Mouse (Mus musculus): ENCODE data around the gene Pygo2. TPM values are rescaled to one million over a fixed set of nuclear protein-coding genes. Genes with fewer than 3 reads are reported as not detected.

Gene Pygo2
- 29.2 and 30.3 TPM in 2 replicates for polyA plus RNA-seq (2015; fragmentation: Nextera tagmentation; extraction: Ambion mirVana)

GRCm38 (mm10) chr3:89430171-89431159 lies at the start of gene Pygo2:
Gene Pygo2 (plus strand): TSS chr3:89430214.
- 1% methylated on average over 61 of the region's 68 CpGs for WGBS
- peak within 1 kb of the TSS; percentile 79 for H3K9ac ChIP-seq (ENCODE audit: low read depth, low read length)

GRCm38 (mm10) chr3:89380291-89380690 lies 49.7 kb upstream of the Pygo2 start:
- ATAC-seq (replicated peaks; ENCODE audit: low FRiP score, low read depth): no peak
- no peak for TF ChIP-seq CTCF (IDR thresholded peaks at IDR 0.05; ENCODE audit: low read depth)
- H3K27me3 ChIP-seq (ENCODE audit: insufficient read depth, low read length): no peaks in the 10 kb centered on the region
- H3K36me3 ChIP-seq (ENCODE audit: insufficient read depth, low read length): 0 out of 2 replicates have a peak, but pooled peaks cover 12% of the 10 kb centered on the region
- peaks cover 4% of the 10 kb centered on the region; the same call in 1 of the 2 replicates for H3K4me1 ChIP-seq (replicated peaks; ENCODE audit: insufficient read depth, low read length)
- no peak for DNase-seq (ENCODE audit: low spot score)
- no peak overlapping the region for H3K4me3 ChIP-seq (replicated peaks; ENCODE audit: low read depth, low read length)
- H3K4me2 ChIP-seq (ENCODE audit: low read length): no peak overlapping the region
- no peak overlapping the region for H3K9ac ChIP-seq (ENCODE audit: low read depth, low read length)
- 95% methylated on average over 14 of the region's 14 CpGs for WGBS
- no peaks in the 10 kb centered on the region for H3K9me3 ChIP-seq (replicated peaks; ENCODE audit: low read length)
- H3K27ac ChIP-seq: no peak overlapping the region

More at GRCm38 (mm10) chr3:89430171-89431159, at the start of gene Pygo2:
- Histone ChIP-seq H3K4me3 (replicated peaks; ENCODE audit: low read depth, low read length) (peak within 1 kb of the TSS; percentile 81), H3K27ac (peak within 1 kb of the TSS; percentile 85), H3K4me1 (replicated peaks; ENCODE audit: insufficient read depth, low read length) (peaks cover 7% of the 10 kb centered on the region), H3K4me2 (ENCODE audit: low read length) (peak within 1 kb of the TSS; percentile 77), H3K27me3 (ENCODE audit: insufficient read depth, low read length) (no peaks in the 10 kb centered on the region), H3K9me3 (replicated peaks; ENCODE audit: low read length) (no peaks in the 10 kb centered on the region), H3K36me3 (ENCODE audit: insufficient read depth, low read length) (peaks cover 30% of the 10 kb centered on the region)
- peak; percentile 97 for ATAC-seq (replicated peaks; ENCODE audit: low FRiP score, low read depth)
- DNase-seq (ENCODE audit: low spot score): peak; percentile 98
- no peak; the same call in 1 of the 2 replicates for TF ChIP-seq CTCF (IDR thresholded peaks at IDR 0.05; ENCODE audit: low read depth)

- H3K4me3 ChIP-seq (replicated peaks; ENCODE audit: low read depth, low read length): no peak overlapping the region
- DNase-seq (ENCODE audit: low spot score): no peak
- H3K9me3 ChIP-seq (replicated peaks; ENCODE audit: low read length): no peaks in the 10 kb centered on the region
- no peak for TF ChIP-seq CTCF (IDR thresholded peaks at IDR 0.05; ENCODE audit: low read depth)
- WGBS: 94% methylated on average over 18 of the region's 18 CpGs
- H3K27ac ChIP-seq: no peak overlapping the region
- ATAC-seq (replicated peaks; ENCODE audit: low FRiP score, low read depth): no peak
- peaks cover 4% of the 10 kb centered on the region; the same call in 1 of the 2 replicates for H3K4me1 ChIP-seq (replicated peaks; ENCODE audit: insufficient read depth, low read length)
- no peaks in the 10 kb centered on the region for H3K27me3 ChIP-seq (ENCODE audit: insufficient read depth, low read length)
- no peak overlapping the region for H3K9ac ChIP-seq (ENCODE audit: low read depth, low read length)
- 0 out of 2 replicates have a peak, but pooled peaks cover 12% of the 10 kb centered on the region for H3K36me3 ChIP-seq (ENCODE audit: insufficient read depth, low read length)
- no peak overlapping the region for H3K4me2 ChIP-seq (ENCODE audit: low read length)
These were observed 49.3 kb upstream of the Pygo2 start for GRCm38 (mm10) chr3:89380711-89381110.

- WGBS: 84% methylated on average over 11 of the region's 11 CpGs
- Histone ChIP-seq H3K9me3 (replicated peaks; ENCODE audit: low read length) (no peaks in the 10 kb centered on the region), H3K27me3 (ENCODE audit: insufficient read depth, low read length) (no peaks in the 10 kb centered on the region), H3K27ac (no peak overlapping the region), H3K9ac (ENCODE audit: low read depth, low read length) (no peak overlapping the region), H3K4me3 (replicated peaks; ENCODE audit: low read depth, low read length) (no peak overlapping the region), H3K4me1 (replicated peaks; ENCODE audit: insufficient read depth, low read length) (peaks cover 4% of the 10 kb centered on the region; the same call in 1 of the 2 replicates), H3K36me3 (ENCODE audit: insufficient read depth, low read length) (0 out of 2 replicates have a peak, but pooled peaks cover 12% of the 10 kb centered on the region), H3K4me2 (ENCODE audit: low read length) (no peak overlapping the region)
- no peak for DNase-seq (ENCODE audit: low spot score)
- no peak for ATAC-seq (replicated peaks; ENCODE audit: low FRiP score, low read depth)
- TF ChIP-seq CTCF (IDR thresholded peaks at IDR 0.05; ENCODE audit: low read depth): no peak
These were observed 48.8 kb upstream of the Pygo2 start for GRCm38 (mm10) chr3:89381233-89381632.

- WGBS: 83% methylated on average over 9 of the region's 9 CpGs
- H3K4me1 ChIP-seq (replicated peaks; ENCODE audit: insufficient read depth, low read length): peaks cover 8% of the 10 kb centered on the region; the same call in 1 of the 2 replicates
These were observed 47.8 kb upstream of the Pygo2 start for GRCm38 (mm10) chr3:89382033-89382882.

More at GRCm38 (mm10) chr3:89382033-89382882, 47.8 kb upstream of the Pygo2 start:
- Histone ChIP-seq H3K9ac (ENCODE audit: low read depth, low read length) (no peak overlapping the region), H3K27ac (no peak overlapping the region), H3K4me3 (replicated peaks; ENCODE audit: low read depth, low read length) (no peak overlapping the region), H3K9me3 (replicated peaks; ENCODE audit: low read length) (no peaks in the 10 kb centered on the region), H3K4me2 (ENCODE audit: low read length) (no peak overlapping the region), H3K27me3 (ENCODE audit: insufficient read depth, low read length) (no peaks in the 10 kb centered on the region), H3K36me3 (ENCODE audit: insufficient read depth, low read length) (0 out of 2 replicates have a peak, but pooled peaks cover 12% of the 10 kb centered on the region)
- no peak for ATAC-seq (replicated peaks; ENCODE audit: low FRiP score, low read depth)
- DNase-seq (ENCODE audit: low spot score): no peak
- TF ChIP-seq CTCF (IDR thresholded peaks at IDR 0.05; ENCODE audit: low read depth): no peak

All from kidney, postnatal 0 days (tissue).